Mouse (Mus musculus) myocyte (in vitro differentiated cells): ENCODE data around the gene Ppp1r12c.

Source experiments
- E2F4 ChIP-seq: IDR thresholded peaks from one replicate; pipeline ENCODE4 v1.6.1; 2011; ENCODE audit warnings: mild to moderate bottlenecking, control low read depth, moderate library complexity; ENCODE audit not compliant: insufficient read depth
- MAX ChIP-seq: IDR thresholded peaks from one replicate; pipeline ENCODE4 v1.6.1; 2011; ENCODE audit warnings: low read depth, mild to moderate bottlenecking, control low read depth
- MYOD1 ChIP-seq, 3 experiments: IDR thresholded peaks; one replicate each; pipeline ENCODE4 v1.6.1; 2011; ENCODE audit warnings: control low read depth in 2 of 3, low read depth in 2 of 3, mild to moderate bottlenecking in 2 of 3, moderate library complexity in 1 of 3; ENCODE audit not compliant: insufficient read length in 2 of 3, control insufficient read depth in 1 of 3
- MYOG ChIP-seq, 3 experiments: IDR thresholded peaks; one replicate each; pipeline ENCODE4 v1.6.1; 2011; ENCODE audit warnings: control low read depth in 2 of 3, low read depth in 2 of 3, mild to moderate bottlenecking in 2 of 3; ENCODE audit not compliant: insufficient read length in 2 of 3, control insufficient read depth in 1 of 3, insufficient read depth in 1 of 3
- POLR2A ChIP-seq: IDR thresholded peaks from one replicate; pipeline ENCODE4 v1.6.1; 2011; ENCODE audit warnings: low read depth, mild to moderate bottlenecking, control low read depth, moderate library complexity; ENCODE audit not compliant: insufficient read length
- TCF12 ChIP-seq: IDR thresholded peaks from one replicate; pipeline ENCODE4 v1.6.1; 2011; ENCODE audit warnings: mild to moderate bottlenecking, control low read depth; ENCODE audit not compliant: poor library complexity, insufficient read depth, severe bottlenecking
- USF1 ChIP-seq: IDR thresholded peaks from one replicate; pipeline ENCODE4 v1.6.1; 2011; ENCODE audit warnings: low read depth, mild to moderate bottlenecking, control low read depth, moderate library complexity

- no peak for TF ChIP-seq MYOD1 (IDR thresholded peaks at IDR 0.05; ENCODE audit: control insufficient read depth in 1 of 3, insufficient read length in 2 of 3, low read depth in 2 of 3)
- peak; percentile 18 for TF ChIP-seq POLR2A
- TF ChIP-seq MAX, result no peak
- TF ChIP-seq E2F4, result no peak
- peak in 1 of 3 experiments; percentile 20 for TF ChIP-seq MYOG (IDR thresholded peaks at IDR 0.05; ENCODE audit: control insufficient read depth in 1 of 3, insufficient read depth in 1 of 3, insufficient read length in 2 of 3, low read depth in 2 of 3)
- no peak for TF ChIP-seq USF1
- no peak for TF ChIP-seq TCF12
These were observed 498 bp downstream of the Ppp1r12c start for GRCm38 (mm10) chr7:4500892-4501471.
